Mouse (Mus musculus): ENCODE measurements at regions not wholly inside any gene's neighbourhood (a gene's known extent, or its start where the extent isn't known, plus 50 kb on each side); places are given as distances from the start of the nearest gene placed in this dataset.

DNA sequence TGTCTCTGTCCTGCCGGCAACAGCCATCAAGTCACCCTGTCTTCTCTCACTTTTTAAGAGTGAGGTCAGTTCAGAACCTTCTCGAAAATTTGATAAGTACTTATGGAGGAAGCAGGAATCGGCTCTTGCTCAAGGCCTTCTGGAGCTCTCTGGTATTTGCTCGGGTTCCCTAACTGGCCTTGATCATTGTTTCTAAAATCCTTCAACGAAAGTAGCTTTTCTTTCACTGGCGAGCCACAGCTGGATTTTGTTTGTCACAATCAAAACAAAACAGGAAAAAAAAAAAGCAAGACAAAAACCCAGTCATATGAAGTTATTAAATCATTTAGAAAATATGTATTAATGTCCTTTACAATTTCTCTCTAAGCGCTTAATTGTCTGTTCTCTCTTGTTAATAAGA, 156.6 kb upstream of the Tex13c2 start:
- TF ChIP-seq CTCF (IDR thresholded peaks at IDR 0.05; ENCODE audit: control insufficient read depth, insufficient read depth, low read length): no peak
- no peak for TF ChIP-seq POLR2A (IDR thresholded peaks at IDR 0.05; ENCODE audit: borderline replicate concordance, control insufficient read depth, low read depth, low read length)
- 58% methylated on average over 7 of the region's 7 CpGs for WGBS

GRCm38 (mm10) chrX:42333631-42334030, 155.9 kb upstream of the Tex13c2 start:
- 65% methylated on average over 4 of the region's 4 CpGs for WGBS
- Histone ChIP-seq H3K4me1 (ENCODE audit: control insufficient read depth, insufficient read depth, low read length) (no peaks in the 10 kb centered on the region), H3K4me3 (replicated peaks; ENCODE audit: control insufficient read depth, low read depth, low read length) (no peak overlapping the region), H3K27ac (ENCODE audit: control insufficient read depth, insufficient read depth, low read depth, low read length, poor library complexity) (no peak overlapping the region)
- TF ChIP-seq POLR2A (IDR thresholded peaks at IDR 0.05; ENCODE audit: borderline replicate concordance, control insufficient read depth, low read depth, low read length) (no peak), CTCF (IDR thresholded peaks at IDR 0.05; ENCODE audit: control insufficient read depth, insufficient read depth, low read length) (no peak)

More for the DNA sequence above, 156.6 kb upstream of the Tex13c2 start:
- Histone ChIP-seq H3K4me1 (ENCODE audit: control insufficient read depth, insufficient read depth, low read length) (no peaks in the 10 kb centered on the region), H3K27ac (ENCODE audit: control insufficient read depth, insufficient read depth, low read depth, low read length, poor library complexity) (no peak overlapping the region), H3K4me3 (replicated peaks; ENCODE audit: control insufficient read depth, low read depth, low read length) (no peak overlapping the region)

- WGBS: 65% methylated on average over 2 of the region's 2 CpGs
- TF ChIP-seq CTCF (IDR thresholded peaks at IDR 0.05; ENCODE audit: control insufficient read depth, insufficient read depth, low read length) (no peak), POLR2A (IDR thresholded peaks at IDR 0.05; ENCODE audit: borderline replicate concordance, control insufficient read depth, low read depth, low read length) (no peak)
- Histone ChIP-seq H3K27ac (ENCODE audit: control insufficient read depth, insufficient read depth, low read depth, low read length, poor library complexity) (no peak overlapping the region), H3K4me3 (replicated peaks; ENCODE audit: control insufficient read depth, low read depth, low read length) (no peak overlapping the region), H3K4me1 (ENCODE audit: control insufficient read depth, insufficient read depth, low read length) (no peaks in the 10 kb centered on the region)
Observed at GRCm38 (mm10) chrX:42334794-42335193, 154.7 kb upstream of the Tex13c2 start.

GRCm38 (mm10) chrX:42336772-42337171, 152.7 kb upstream of the Tex13c2 start:
- TF ChIP-seq CTCF (IDR thresholded peaks at IDR 0.05; ENCODE audit: control insufficient read depth, insufficient read depth, low read length) (no peak), POLR2A (IDR thresholded peaks at IDR 0.05; ENCODE audit: borderline replicate concordance, control insufficient read depth, low read depth, low read length) (no peak)
- Histone ChIP-seq H3K4me1 (ENCODE audit: control insufficient read depth, insufficient read depth, low read length) (no peaks in the 10 kb centered on the region), H3K4me3 (replicated peaks; ENCODE audit: control insufficient read depth, low read depth, low read length) (no peak overlapping the region), H3K27ac (ENCODE audit: control insufficient read depth, insufficient read depth, low read depth, low read length, poor library complexity) (no peak overlapping the region)
- 51% methylated on average over 3 of the region's 3 CpGs for WGBS

GRCm38 (mm10) chrX:42342362-42342761, 147.1 kb upstream of the Tex13c2 start:
- no peaks in the 10 kb centered on the region for H3K4me1 ChIP-seq (ENCODE audit: control insufficient read depth, insufficient read depth, low read length)
- 78% methylated on average over 7 of the region's 7 CpGs for WGBS
- H3K4me3 ChIP-seq (replicated peaks; ENCODE audit: control insufficient read depth, low read depth, low read length): no peak overlapping the region
- TF ChIP-seq POLR2A (IDR thresholded peaks at IDR 0.05; ENCODE audit: borderline replicate concordance, control insufficient read depth, low read depth, low read length) (no peak), CTCF (IDR thresholded peaks at IDR 0.05; ENCODE audit: control insufficient read depth, insufficient read depth, low read length) (no peak)
- no peak overlapping the region for H3K27ac ChIP-seq (ENCODE audit: control insufficient read depth, insufficient read depth, low read depth, low read length, poor library complexity)

DNA sequence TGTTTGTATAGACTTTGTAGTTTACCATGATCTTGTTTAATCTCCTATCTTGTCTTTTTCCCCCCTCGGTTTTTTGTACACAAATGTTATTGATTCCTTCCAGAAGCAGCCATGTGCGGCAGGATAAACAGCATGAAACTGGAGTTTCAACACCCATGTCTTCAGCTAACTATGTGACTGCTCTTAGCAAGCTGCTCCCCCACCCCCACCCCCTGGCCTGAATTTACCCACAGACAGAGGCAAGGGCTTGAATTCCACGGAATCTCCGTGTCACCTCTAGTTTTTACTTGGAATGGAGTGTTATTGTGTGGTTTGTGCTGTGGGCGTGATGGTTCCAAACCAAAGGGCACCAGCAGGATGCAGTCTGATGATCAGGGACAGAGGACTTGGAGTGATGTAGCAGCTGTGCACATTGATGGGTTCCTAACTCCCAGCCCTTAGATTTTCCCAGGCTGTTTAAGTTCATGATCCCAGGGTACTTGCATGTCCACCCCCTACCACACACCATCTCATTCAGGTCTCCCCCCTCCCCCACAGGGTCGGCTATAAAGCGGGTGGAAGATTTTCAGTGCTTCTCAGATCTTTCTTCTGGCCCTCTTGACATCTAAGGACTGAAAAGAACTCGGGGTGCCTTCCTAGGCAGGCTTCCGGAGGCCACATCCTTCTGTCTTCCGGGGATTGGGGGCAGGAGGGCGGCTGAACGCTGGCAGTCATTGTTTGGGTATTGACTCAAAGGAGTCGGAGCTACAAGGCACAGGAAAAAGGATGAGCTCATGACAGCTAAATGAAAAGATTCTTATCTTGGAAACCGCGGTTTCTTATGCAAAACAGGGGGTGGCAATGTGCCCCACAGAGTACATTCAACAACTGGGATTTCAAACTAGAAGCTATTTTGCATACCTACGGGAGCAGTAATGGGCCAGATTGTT, 146.3 kb upstream of the Tex13c2 start:
- 19% methylated on average over 16 of the region's 16 CpGs for WGBS
- H3K27ac ChIP-seq (ENCODE audit: control insufficient read depth, insufficient read depth, low read depth, low read length, poor library complexity): no peak overlapping the region
- TF ChIP-seq CTCF (IDR thresholded peaks at IDR 0.05; ENCODE audit: control insufficient read depth, insufficient read depth, low read length) (no peak), POLR2A (IDR thresholded peaks at IDR 0.05; ENCODE audit: borderline replicate concordance, control insufficient read depth, low read depth, low read length) (no peak)
- no peaks in the 10 kb centered on the region for H3K4me1 ChIP-seq (ENCODE audit: control insufficient read depth, insufficient read depth, low read length)
- H3K4me3 ChIP-seq (replicated peaks; ENCODE audit: control insufficient read depth, low read depth, low read length): no peak overlapping the region

- no peak for TF ChIP-seq POLR2A (IDR thresholded peaks at IDR 0.05; ENCODE audit: borderline replicate concordance, control insufficient read depth, low read depth, low read length)
- no peak for TF ChIP-seq CTCF (IDR thresholded peaks at IDR 0.05; ENCODE audit: control insufficient read depth, insufficient read depth, low read length)
- WGBS: 83% methylated on average over 5 of the region's 5 CpGs
- H3K4me3 ChIP-seq (replicated peaks; ENCODE audit: control insufficient read depth, low read depth, low read length): no peak overlapping the region
- H3K4me1 ChIP-seq (ENCODE audit: control insufficient read depth, insufficient read depth, low read length): no peaks in the 10 kb centered on the region
- H3K27ac ChIP-seq (ENCODE audit: control insufficient read depth, insufficient read depth, low read depth, low read length, poor library complexity): no peak overlapping the region
Observed at GRCm38 (mm10) chrX:42352610-42353254, 136.8 kb upstream of the Tex13c2 start.

DNA sequence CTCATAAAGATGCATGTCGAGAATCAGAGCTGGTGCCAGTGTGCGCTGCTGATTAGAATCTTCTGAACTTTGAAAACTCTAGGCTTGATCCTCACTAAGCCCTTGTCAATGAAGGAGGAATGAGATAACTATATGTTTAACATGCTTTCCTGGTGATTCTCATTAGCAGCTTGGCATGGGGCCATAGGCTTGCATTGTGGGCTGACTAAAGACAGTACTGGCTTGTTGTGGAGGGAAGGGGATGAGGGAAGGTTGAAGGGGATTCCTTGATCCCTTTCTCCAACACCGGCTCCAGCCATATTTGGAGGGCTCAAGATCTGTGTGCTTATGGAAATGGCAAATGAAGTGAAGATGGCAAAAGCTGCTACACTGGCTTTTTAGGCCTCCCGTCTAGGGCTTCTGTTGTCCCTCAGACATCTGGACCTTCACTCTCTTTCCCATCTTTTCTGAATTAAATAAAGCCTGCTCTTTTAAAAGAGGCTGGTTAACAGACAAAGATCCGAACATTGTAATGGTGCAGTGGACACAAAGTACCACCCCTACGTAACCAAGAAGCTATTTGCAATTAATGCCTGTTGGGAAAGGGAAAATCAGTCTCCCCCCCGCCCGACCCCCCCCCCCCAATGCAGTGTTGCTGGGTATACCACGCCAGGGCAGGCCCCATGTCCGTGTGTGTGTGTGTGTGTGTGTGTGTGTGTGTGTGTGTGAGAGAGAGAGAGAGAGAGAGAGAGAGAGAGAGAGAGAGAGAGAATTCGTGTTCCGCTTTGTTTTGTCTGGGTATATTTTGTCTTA, 129.9 kb upstream of the Tex13c2 start:
- TF ChIP-seq CTCF (IDR thresholded peaks at IDR 0.05; ENCODE audit: control insufficient read depth, insufficient read depth, low read length): no peak
- no peak for TF ChIP-seq POLR2A (IDR thresholded peaks at IDR 0.05; ENCODE audit: borderline replicate concordance, control insufficient read depth, low read depth, low read length)
- Histone ChIP-seq H3K4me1 (ENCODE audit: control insufficient read depth, insufficient read depth, low read length) (no peaks in the 10 kb centered on the region), H3K27ac (ENCODE audit: control insufficient read depth, insufficient read depth, low read depth, low read length, poor library complexity) (no peak overlapping the region), H3K4me3 (replicated peaks; ENCODE audit: control insufficient read depth, low read depth, low read length) (no peak overlapping the region)
- WGBS: 45% methylated on average over 12 of the region's 12 CpGs

Measured in bone marrow, adult 2 months (tissue).